Mouse (Mus musculus) hindbrain, postnatal 0 days (tissue): ENCODE results near the gene Map3k13. TPM values are rescaled to one million over a fixed set of nuclear protein-coding genes. Genes with fewer than 3 reads are reported as not detected.

Experiments
- ATAC-seq: fragments of 200-750 bp; cut with Nextera tagmentation; 2 replicates; pipeline ENCODE4 v1.8.0; 2017; ENCODE audit warnings: mild to moderate bottlenecking, moderate TSS enrichment, moderate library complexity
- DNase-seq: peaks from one replicate; pipeline ENCODE4 v3.0.0-alpha.2; 2015; ENCODE audit warnings: low spot score
- H3K27ac ChIP-seq: fragments of 300-500 bp; sonication (generic); 2 replicates; pipeline ENCODE4 v1.5.1; 2014; ENCODE audit warnings: mild to moderate bottlenecking
- H3K27me3 ChIP-seq: fragments of 300-500 bp; sonication (generic); 2 replicates; pipeline ENCODE4 v1.6.1; 2014; ENCODE audit warnings: low read length, mixed read lengths; ENCODE audit not compliant: insufficient read depth
- H3K36me3 ChIP-seq: fragments of 300-500 bp; sonication (generic); 2 replicates; pipeline ENCODE4 v1.6.1; 2014; ENCODE audit warnings: low read length, mixed read lengths; ENCODE audit not compliant: insufficient read depth
- H3K4me1 ChIP-seq: fragments of 300-500 bp; sonication (generic); 2 replicates; pipeline ENCODE4 v1.6.1; 2014; ENCODE audit warnings: antibody characterized with exemption, low read length, mixed read lengths; ENCODE audit not compliant: insufficient read depth
- H3K4me2 ChIP-seq: fragments of 300-500 bp; sonication (generic); 2 replicates; pipeline ENCODE4 v1.6.1; 2014; ENCODE audit warnings: low read depth, mild to moderate bottlenecking, low read length, moderate library complexity, mixed read lengths
- H3K4me3 ChIP-seq: fragments of 300-500 bp; sonication (generic); 2 replicates; pipeline ENCODE4 v1.5.1; 2014; ENCODE audit warnings: low read length
- H3K9ac ChIP-seq: fragments of 300-500 bp; sonication (generic); replicated peaks from 2 replicates; pipeline ENCODE4 v1.6.1; 2014; ENCODE audit warnings: mild to moderate bottlenecking, low read length, moderate library complexity, mixed read lengths
- H3K9me3 ChIP-seq: fragments of 300-500 bp; sonication (generic); 2 replicates; pipeline ENCODE4 v1.6.1; 2016; ENCODE audit warnings: low read length, mixed read lengths
- CTCF ChIP-seq: IDR thresholded peaks from 2 replicates; pipeline ENCODE4 v1.5.1; 2016; ENCODE audit warnings: antibody characterized with exemption, control low read depth, low read depth
- WGBS: fragments of 180-500 bp; shearing (Covaris S2); extraction: QIAGEN DNeasy Blood & Tissue Kit; methylation state at CpG from one replicate; pipeline ENCODE4 v1.1.7; 2014; 5-methylcytosine and 5-hydroxymethylcytosine counted together
- polyA plus RNA-seq: library from polyadenylated mRNA; unstranded; fragments of >200 nt; fragmentation: Nextera tagmentation; extraction: Ambion mirVana; gene quantifications from 2 replicates; pipeline ENCODE4 v1.2.1, GENCODE M21; 2015
- total RNA-seq: library from RNA; depleted of rRNA; stranded (reverse); fragments of >200 nt; gene quantifications from 2 replicates; pipeline ENCODE4 v1.2.3, GENCODE M21; 2014

Gene Map3k13
- total and polyA plus RNA-seq, 2 experiments from 2014 or later, result 4.5 to 12.9 TPM

GRCm38 (mm10) chr16:21833469-21833868 lies 39.3 kb downstream of the Map3k13 start:
- no peak; the same call in 1 of the 2 replicates for TF ChIP-seq CTCF
- no peak for ATAC-seq
- DNase-seq, result no peak
- 68% methylated on average over 1 of the region's 1 CpGs for WGBS
- no peak overlapping the region for H3K9ac ChIP-seq
- no peaks in the 10 kb centered on the region for H3K27me3 ChIP-seq
- H3K9me3 ChIP-seq, result no peaks in the 10 kb centered on the region
- no peaks in the 10 kb centered on the region for H3K36me3 ChIP-seq
- H3K27ac ChIP-seq, result no peak overlapping the region
- H3K4me1 ChIP-seq, result no peaks in the 10 kb centered on the region; the same call in 1 of the 2 replicates
- no peak overlapping the region for H3K4me2 ChIP-seq
- no peak overlapping the region for H3K4me3 ChIP-seq

DNA sequence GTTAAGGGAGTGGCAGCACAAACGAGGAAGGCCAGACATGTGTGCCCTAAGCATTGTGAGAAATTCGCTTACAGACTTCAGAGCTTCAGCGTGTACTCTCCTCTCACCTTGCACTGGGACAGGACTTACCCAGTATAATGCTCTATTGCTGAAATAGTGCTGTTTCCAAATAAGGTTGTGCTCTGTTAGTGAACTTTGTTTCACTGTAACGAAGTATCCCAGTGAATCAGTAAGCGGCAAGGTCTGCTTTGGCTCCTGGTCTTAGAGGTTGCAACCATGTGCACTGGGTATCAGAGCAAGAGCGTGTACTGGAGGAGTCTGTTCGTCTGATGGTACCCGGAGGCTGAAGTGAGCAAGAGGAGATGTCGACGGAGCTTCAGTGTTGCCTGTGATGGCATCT lies 39.8 kb downstream of the Map3k13 start:
- Histone ChIP-seq H3K27ac (no peak overlapping the region), H3K27me3 (no peaks in the 10 kb centered on the region), H3K9me3 (no peaks in the 10 kb centered on the region), H3K4me1 (no peaks in the 10 kb centered on the region; the same call in 1 of the 2 replicates), H3K9ac (no peak overlapping the region), H3K4me3 (no peak overlapping the region), H3K36me3 (no peaks in the 10 kb centered on the region), H3K4me2 (no peak overlapping the region)
- no peak for DNase-seq
- no peak for TF ChIP-seq CTCF
- 62% methylated on average over 10 of the region's 10 CpGs for WGBS
- no peak for ATAC-seq

- no peak for ATAC-seq
- no peak overlapping the region for H3K9ac ChIP-seq
- no peak for DNase-seq
- H3K9me3 ChIP-seq, result no peaks in the 10 kb centered on the region
- no peaks in the 10 kb centered on the region; the same call in 1 of the 2 replicates for H3K4me1 ChIP-seq
- H3K27me3 ChIP-seq, result no peaks in the 10 kb centered on the region
- no peak overlapping the region for H3K27ac ChIP-seq
- no peak overlapping the region for H3K4me2 ChIP-seq
- no peak for TF ChIP-seq CTCF
- no peaks in the 10 kb centered on the region for H3K36me3 ChIP-seq
- H3K4me3 ChIP-seq, result no peak overlapping the region
- 91% methylated on average over 8 of the region's 8 CpGs for WGBS
Observed at GRCm38 (mm10) chr16:21834866-21835583, 40.9 kb downstream of the Map3k13 start.

GRCm38 (mm10) chr16:21835584-21835931 lies 41.4 kb downstream of the Map3k13 start:
- no peaks in the 10 kb centered on the region for H3K9me3 ChIP-seq
- H3K4me1 ChIP-seq, result no peaks in the 10 kb centered on the region; the same call in 1 of the 2 replicates
- H3K27ac ChIP-seq, result no peak overlapping the region
- DNase-seq (no peak), ATAC-seq (no peak)
- H3K36me3 ChIP-seq, result no peaks in the 10 kb centered on the region
- H3K4me2 ChIP-seq, result no peak overlapping the region
- H3K9ac ChIP-seq, result no peak overlapping the region
- WGBS, result 65% methylated on average over 7 of the region's 7 CpGs
- no peak overlapping the region for H3K4me3 ChIP-seq
- TF ChIP-seq CTCF, result no peak
- no peaks in the 10 kb centered on the region for H3K27me3 ChIP-seq

- Histone ChIP-seq H3K36me3 (no peaks in the 10 kb centered on the region), H3K4me1 (no peaks in the 10 kb centered on the region; the same call in 1 of the 2 replicates), H3K9me3 (no peaks in the 10 kb centered on the region), H3K4me3 (no peak overlapping the region), H3K27ac (no peak overlapping the region), H3K4me2 (no peak overlapping the region), H3K9ac (no peak overlapping the region), H3K27me3 (no peaks in the 10 kb centered on the region)
- DNase-seq, result peak; percentile 79
- peak; percentile 81 for ATAC-seq
- TF ChIP-seq CTCF, result peak; percentile 82
- 46% methylated on average over 7 of the region's 7 CpGs for WGBS
Observed at GRCm38 (mm10) chr16:21836311-21837072, 42.3 kb downstream of the Map3k13 start.

- Histone ChIP-seq H3K4me3 (no peak overlapping the region), H3K9me3 (no peaks in the 10 kb centered on the region), H3K9ac (no peak overlapping the region), H3K27ac (no peak overlapping the region), H3K36me3 (no peaks in the 10 kb centered on the region), H3K27me3 (no peaks in the 10 kb centered on the region), H3K4me2 (no peak overlapping the region), H3K4me1 (no peaks in the 10 kb centered on the region; the same call in 1 of the 2 replicates)
- WGBS, result 79% methylated on average over 6 of the region's 6 CpGs
- DNase-seq (no peak), ATAC-seq (no peak)
- TF ChIP-seq CTCF, result no peak
Observed at GRCm38 (mm10) chr16:21837694-21838093, 43.5 kb downstream of the Map3k13 start.
